Mouse (Mus musculus): ENCODE measurements around the gene Ephb1.

Gene Ephb1

GRCm38 (mm10) chr9:102155876-102156275 is 198.6 kb downstream of the Ephb1 start:
- DNase-seq (ENCODE audit: low spot score), result no peak

- no peak for DNase-seq (ENCODE audit: low spot score)
Measured at GRCm38 (mm10) chr9:102139181-102139580, 215.3 kb downstream of the Ephb1 start.

GRCm38 (mm10) chr9:102138671-102139070 is 215.8 kb downstream of the Ephb1 start:
- DNase-seq (ENCODE audit: low spot score), result peak; percentile 41

GRCm38 (mm10) chr9:102138187-102138586 is 216.3 kb downstream of the Ephb1 start:
- no peak for DNase-seq (ENCODE audit: low spot score)

GRCm38 (mm10) chr9:102130506-102130905 is 224.0 kb downstream of the Ephb1 start:
- DNase-seq (ENCODE audit: low spot score), result no peak

- DNase-seq (ENCODE audit: low spot score), result no peak
Measured at GRCm38 (mm10) chr9:102126510-102126909, 228.0 kb downstream of the Ephb1 start.

- DNase-seq (ENCODE audit: low spot score), result no peak
Measured at GRCm38 (mm10) chr9:102122880-102123453, 231.5 kb downstream of the Ephb1 start.

- DNase-seq (ENCODE audit: low spot score), result no peak
Measured at GRCm38 (mm10) chr9:102119422-102119821, 235.1 kb downstream of the Ephb1 start.

GRCm38 (mm10) chr9:102115326-102115725 is 239.2 kb downstream of the Ephb1 start:
- no peak for DNase-seq (ENCODE audit: low spot score)

GRCm38 (mm10) chr9:102111471-102111870 is 243.0 kb downstream of the Ephb1 start:
- DNase-seq (ENCODE audit: low spot score), result no peak

- peak; percentile 30 for DNase-seq (ENCODE audit: low spot score)
Measured at GRCm38 (mm10) chr9:102107978-102108377, 246.5 kb downstream of the Ephb1 start.

GRCm38 (mm10) chr9:102107213-102107612 is 247.3 kb downstream of the Ephb1 start:
- no peak for DNase-seq (ENCODE audit: low spot score)

- no peak for DNase-seq (ENCODE audit: low spot score)
Measured at GRCm38 (mm10) chr9:102096825-102097224, 257.7 kb downstream of the Ephb1 start.

- DNase-seq (ENCODE audit: low spot score), result no peak
Measured at GRCm38 (mm10) chr9:102088598-102088997, 265.9 kb downstream of the Ephb1 start.

- DNase-seq (ENCODE audit: low spot score), result no peak
Measured at GRCm38 (mm10) chr9:102086053-102086706, 268.3 kb downstream of the Ephb1 start.

GRCm38 (mm10) chr9:102085477-102085876 is 269.0 kb downstream of the Ephb1 start:
- DNase-seq (ENCODE audit: low spot score), result no peak

GRCm38 (mm10) chr9:102080934-102081333 is 273.6 kb downstream of the Ephb1 start:
- DNase-seq (ENCODE audit: low spot score), result no peak

GRCm38 (mm10) chr9:102079151-102079550 is 275.3 kb downstream of the Ephb1 start:
- DNase-seq (ENCODE audit: low spot score), result no peak

- DNase-seq (ENCODE audit: low spot score), result no peak
Measured at GRCm38 (mm10) chr9:102078238-102078637, 276.3 kb downstream of the Ephb1 start.

- no peak for DNase-seq (ENCODE audit: low spot score)
Measured at GRCm38 (mm10) chr9:102075539-102075938, 279.0 kb downstream of the Ephb1 start.

- no peak for DNase-seq (ENCODE audit: low spot score)
Measured at GRCm38 (mm10) chr9:102073404-102073803, 281.1 kb downstream of the Ephb1 start.

- DNase-seq (ENCODE audit: low spot score), result no peak
Measured at GRCm38 (mm10) chr9:102069151-102069882, 285.2 kb downstream of the Ephb1 start.

- no peak for DNase-seq (ENCODE audit: low spot score)
Measured at GRCm38 (mm10) chr9:102066601-102067000, 287.9 kb downstream of the Ephb1 start.
